Mouse (Mus musculus) midbrain, embryonic 12.5 days (tissue): ENCODE results near the gene Stag3. TPM values are rescaled to one million over a fixed set of nuclear protein-coding genes. Genes with fewer than 3 reads are reported as not detected.

Experiments used
- ATAC-seq: fragments of 200-750 bp; cut with Nextera tagmentation; 2 replicates; pipeline ENCODE4 v1.8.0; 2017; ENCODE audit warnings: low read depth, moderate TSS enrichment, moderate library complexity; ENCODE audit not compliant: low FRiP score
- H3K27ac ChIP-seq: fragments of 300-500 bp; sonication (generic); replicated peaks from 2 replicates; pipeline ENCODE4 v1.5.1; 2016; ENCODE audit warnings: mild to moderate bottlenecking
- H3K27me3 ChIP-seq: fragments of 300-500 bp; sonication (generic); 2 replicates; pipeline ENCODE4 v1.6.1; 2016; ENCODE audit warnings: mild to moderate bottlenecking
- H3K36me3 ChIP-seq: fragments of 300-500 bp; sonication (generic); 2 replicates; pipeline ENCODE4 v1.6.1; 2016
- H3K4me1 ChIP-seq: fragments of 300-500 bp; sonication (generic); 2 replicates; pipeline ENCODE4 v1.6.1; 2016
- H3K4me2 ChIP-seq: fragments of 300-500 bp; sonication (generic); replicated peaks from 2 replicates; pipeline ENCODE4 v1.6.1; 2016; ENCODE audit warnings: mild to moderate bottlenecking, moderate library complexity
- H3K4me3 ChIP-seq: fragments of 300-500 bp; sonication (generic); 2 replicates; pipeline ENCODE4 v1.5.1; 2016; ENCODE audit warnings: mild to moderate bottlenecking
- H3K9ac ChIP-seq: fragments of 300-500 bp; sonication (generic); replicated peaks from 2 replicates; pipeline ENCODE4 v1.6.1; 2016; ENCODE audit warnings: mild to moderate bottlenecking, moderate library complexity
- H3K9me3 ChIP-seq: fragments of 300-500 bp; sonication (generic); 2 replicates; pipeline ENCODE4 v1.6.1; 2016; ENCODE audit warnings: mild to moderate bottlenecking
- WGBS: fragments of 180-500 bp; shearing (Covaris S2); methylation state at CpG from one replicate; pipeline ENCODE4 v1.1.7; 2016; 5-methylcytosine and 5-hydroxymethylcytosine counted together
- polyA plus RNA-seq: library from polyadenylated mRNA; unstranded; fragments of >200 nt; fragmentation: Nextera tagmentation; extraction: Ambion mirVana; gene quantifications from 2 replicates; pipeline ENCODE4 v1.2.1, GENCODE M21; 2016

Gene Stag3
- polyA plus RNA-seq, 1 experiment from 2014 or later = 4.0 TPM

DNA sequence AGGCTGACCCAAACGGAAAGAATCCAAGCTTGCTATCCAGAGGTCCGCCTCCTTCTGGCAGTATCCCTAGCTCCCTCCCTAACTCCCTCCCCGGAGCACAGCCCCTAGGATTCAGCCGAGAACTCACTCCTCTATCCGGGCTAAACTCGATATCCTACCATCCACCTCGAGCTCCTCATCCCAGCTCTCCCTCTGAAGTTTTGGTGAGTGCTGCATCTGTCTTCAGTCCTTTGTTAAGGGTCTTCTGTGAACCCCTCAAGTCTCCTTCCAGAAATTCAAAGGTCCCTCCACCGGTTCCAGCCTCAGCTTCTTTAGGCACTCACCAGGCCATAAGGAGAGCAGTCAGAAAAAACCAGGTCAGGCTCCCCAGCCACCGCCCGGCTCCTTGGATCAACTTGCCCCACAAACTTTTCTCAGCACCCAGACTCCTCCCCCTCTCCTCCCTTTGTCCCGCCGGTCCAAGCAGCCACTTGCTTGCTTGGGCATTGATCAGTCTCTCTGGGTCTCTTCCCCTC lies 7.6 kb upstream of the Stag3 start, which contains the start of gene Gal3st4:
Gal3st4 (minus strand) TSS at position 432 of the 515 bp plus-strand sequence.
- Histone ChIP-seq H3K9me3 (no peaks in the 10 kb centered on the region), H3K36me3 (peaks cover 22% of the 10 kb centered on the region; the same call in 1 of the 2 replicates), H3K27ac (peak within 1 kb of the TSS; percentile 36), H3K4me3 (peak within 1 kb of the TSS; percentile 26), H3K27me3 (0 out of 2 replicates have a peak, but pooled peaks cover 12% of the 10 kb centered on the region), H3K9ac (peak within 1 kb of the TSS; percentile 34), H3K4me1 (peaks cover 54% of the 10 kb centered on the region), H3K4me2 (peak within 1 kb of the TSS; percentile 44)
- ATAC-seq = peak; percentile 44; the same call in 1 of the 2 replicates
- under 1% methylated on average over 12 of the region's 12 CpGs for WGBS

DNA sequence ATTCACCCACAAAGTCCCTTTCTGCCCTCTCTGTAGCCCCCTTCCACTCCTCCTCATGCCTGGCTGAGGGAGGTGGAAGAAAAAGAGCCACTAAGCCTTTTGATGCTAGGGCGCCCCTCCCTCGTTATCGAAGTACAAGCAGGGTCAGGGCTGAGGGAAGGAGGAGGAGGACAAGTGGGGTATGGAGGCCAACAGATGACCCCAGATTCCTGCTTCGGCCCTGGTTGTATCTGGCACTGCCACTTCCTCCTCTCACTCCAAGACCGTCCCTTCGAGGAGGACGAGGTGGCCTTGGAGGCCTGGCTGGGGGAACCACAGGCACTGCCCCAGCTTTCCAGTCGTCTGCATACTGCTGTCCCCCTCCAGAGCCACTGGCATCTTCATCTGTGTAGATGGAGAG lies 5.9 kb upstream of the Stag3 start:
- H3K9me3 ChIP-seq = no peaks in the 10 kb centered on the region
- peaks cover 70% of the 10 kb centered on the region for H3K4me1 ChIP-seq
- 52% methylated on average over 8 of the region's 8 CpGs for WGBS
- H3K36me3 ChIP-seq = peaks cover 28% of the 10 kb centered on the region; the same call in 1 of the 2 replicates
- no peak overlapping the region; the same call in 1 of the 2 replicates for H3K9ac ChIP-seq
- no peak overlapping the region for H3K27ac ChIP-seq
- no peak for ATAC-seq
- no peak overlapping the region for H3K4me3 ChIP-seq
- H3K27me3 ChIP-seq = 0 out of 2 replicates have a peak, but pooled peaks cover 12% of the 10 kb centered on the region
- no peak overlapping the region for H3K4me2 ChIP-seq

- 8% methylated on average over 41 of the region's 41 CpGs for WGBS
- no peak overlapping the region for H3K27ac ChIP-seq
- H3K9me3 ChIP-seq = no peaks in the 10 kb centered on the region
- H3K36me3 ChIP-seq = peaks cover 28% of the 10 kb centered on the region; the same call in 1 of the 2 replicates
- 0 out of 2 replicates have a peak, but pooled peaks cover 12% of the 10 kb centered on the region for H3K27me3 ChIP-seq
- H3K4me1 ChIP-seq = peaks cover 70% of the 10 kb centered on the region
- peak overlapping the region; percentile 65 for H3K9ac ChIP-seq
- peak overlapping the region; percentile 71 for H3K4me2 ChIP-seq
- peak overlapping the region; percentile 43 for H3K4me3 ChIP-seq
- no peak for ATAC-seq
Measured at GRCm38 (mm10) chr5:138275216-138276050, 4.6 kb upstream of the Stag3 start.

DNA sequence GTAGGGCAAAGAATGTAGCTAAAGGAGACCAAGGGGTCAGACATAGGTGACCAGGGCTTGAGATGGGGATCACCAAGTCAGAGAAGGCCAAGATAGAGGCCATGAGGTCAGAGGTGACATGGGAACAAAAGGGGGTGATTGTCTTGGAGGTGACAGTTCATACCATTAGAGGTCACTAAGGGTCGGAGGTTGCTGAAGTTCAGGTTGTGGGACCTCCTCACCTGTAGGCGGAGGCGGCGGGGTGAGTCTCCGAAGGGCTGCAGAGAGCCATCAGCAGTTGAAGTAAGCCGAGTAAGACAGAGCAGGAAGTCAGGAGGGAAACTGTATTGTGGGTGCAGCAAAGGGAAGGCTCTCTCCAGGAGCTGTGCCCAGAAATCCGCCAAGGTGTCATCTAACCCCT lies 2.0 kb upstream of the Stag3 start:
- ATAC-seq = no peak
- H3K9ac ChIP-seq = peak overlapping the region; percentile 94; the same call in 1 of the 2 replicates
- 92% methylated on average over 7 of the region's 7 CpGs for WGBS

GRCm38 (mm10) chr5:138280425-138280768 lies 357 bp downstream of the Stag3 start:
- H3K4me1 ChIP-seq = peaks cover 37% of the 10 kb centered on the region
- peaks cover 12% of the 10 kb centered on the region for H3K27me3 ChIP-seq
- no peak overlapping the region for H3K27ac ChIP-seq
- H3K36me3 ChIP-seq = peaks cover 19% of the 10 kb centered on the region; the same call in 1 of the 2 replicates
- no peak for ATAC-seq
- peak overlapping the region; percentile 80; the same call in 1 of the 2 replicates for H3K4me3 ChIP-seq
- 24% methylated on average over 26 of the region's 26 CpGs for whole genome bisulfite sequencing
- H3K9ac ChIP-seq = no peak overlapping the region
- H3K9me3 ChIP-seq = no peaks in the 10 kb centered on the region
- H3K4me2 ChIP-seq = peak overlapping the region; percentile 71

More for the DNA sequence above, 2.0 kb upstream of the Stag3 start:
- peaks cover 28% of the 10 kb centered on the region; the same call in 1 of the 2 replicates for H3K36me3 ChIP-seq
- no peak overlapping the region for H3K27ac ChIP-seq
- H3K4me1 ChIP-seq = peaks cover 59% of the 10 kb centered on the region
- H3K4me2 ChIP-seq = peak overlapping the region; percentile 71
- peak overlapping the region; percentile 80 for H3K4me3 ChIP-seq
- no peaks in the 10 kb centered on the region for H3K9me3 ChIP-seq
- H3K27me3 ChIP-seq = peaks cover 12% of the 10 kb centered on the region

GRCm38 (mm10) chr5:138280829-138281228 lies 789 bp downstream of the Stag3 start:
- no peak overlapping the region for H3K4me2 ChIP-seq
- ATAC-seq = no peak

DNA sequence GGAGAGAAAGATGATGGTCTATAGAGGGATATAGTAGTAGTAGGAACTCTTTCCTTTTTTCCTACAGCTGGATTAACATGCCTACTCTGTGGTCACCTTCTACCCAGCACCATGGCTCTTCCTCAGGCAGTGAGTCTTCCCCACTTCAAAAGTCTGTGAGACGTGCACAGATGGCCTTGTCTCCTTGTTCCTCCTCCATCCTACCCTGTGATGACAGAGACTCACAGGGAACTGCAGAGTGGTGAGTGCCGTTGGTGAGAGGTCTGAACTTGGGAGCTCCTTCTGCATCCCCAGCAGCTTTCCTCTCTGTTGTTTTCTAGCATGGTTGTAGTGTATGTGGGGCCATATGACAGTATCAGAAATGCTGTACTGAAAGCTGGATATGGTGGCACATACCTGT lies 1.8 kb downstream of the Stag3 start:
- H3K36me3 ChIP-seq = peaks cover 12% of the 10 kb centered on the region; the same call in 1 of the 2 replicates
- peaks cover 23% of the 10 kb centered on the region for H3K4me1 ChIP-seq
- no peaks in the 10 kb centered on the region for H3K9me3 ChIP-seq
- WGBS = 96% methylated on average over 2 of the region's 2 CpGs
- no peak overlapping the region for H3K4me3 ChIP-seq
- H3K27me3 ChIP-seq = peaks cover 12% of the 10 kb centered on the region
- no peak for ATAC-seq
- H3K9ac ChIP-seq = no peak overlapping the region
- no peak overlapping the region for H3K4me2 ChIP-seq
- no peak overlapping the region for H3K27ac ChIP-seq

More at GRCm38 (mm10) chr5:138280829-138281228, 789 bp downstream of the Stag3 start:
- H3K27me3 ChIP-seq = peaks cover 12% of the 10 kb centered on the region
- H3K9ac ChIP-seq = no peak overlapping the region
- WGBS = 91% methylated on average over 15 of the region's 15 CpGs
- no peak overlapping the region for H3K27ac ChIP-seq
- peaks cover 33% of the 10 kb centered on the region for H3K4me1 ChIP-seq
- H3K36me3 ChIP-seq = peaks cover 19% of the 10 kb centered on the region; the same call in 1 of the 2 replicates
- H3K9me3 ChIP-seq = no peaks in the 10 kb centered on the region
- H3K4me3 ChIP-seq = no peak overlapping the region

GRCm38 (mm10) chr5:138283540-138283939 lies 3.5 kb downstream of the Stag3 start:
- WGBS = 56% methylated on average over 1 of the region's 1 CpGs
- Histone ChIP-seq H3K4me3 (no peak overlapping the region), H3K9me3 (no peaks in the 10 kb centered on the region), H3K4me2 (no peak overlapping the region), H3K27ac (no peak overlapping the region), H3K9ac (no peak overlapping the region), H3K27me3 (peaks cover 12% of the 10 kb centered on the region), H3K4me1 (peaks cover 6% of the 10 kb centered on the region), H3K36me3 (no peaks in the 10 kb centered on the region)
- no peak for ATAC-seq

DNA sequence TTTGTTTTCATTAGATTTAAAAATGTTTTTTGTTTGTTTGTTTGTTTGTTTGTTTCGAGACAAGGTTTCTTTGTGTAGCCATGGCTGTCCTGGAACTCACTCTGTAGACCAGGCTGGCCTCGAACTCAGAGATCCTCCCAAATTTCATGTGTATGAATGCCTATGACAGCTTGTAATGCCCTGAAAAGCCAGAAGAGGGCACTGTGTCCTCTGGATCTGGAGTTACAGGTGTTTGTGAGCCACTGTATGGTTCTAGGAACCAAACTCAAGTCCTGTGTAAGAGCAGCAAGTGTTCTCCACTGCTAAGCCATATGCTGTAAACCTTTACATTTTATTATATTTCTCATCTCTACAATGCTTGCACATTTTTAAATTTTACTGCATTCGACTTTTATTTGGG lies 7.8 kb downstream of the Stag3 start:
- no peaks in the 10 kb centered on the region for H3K4me1 ChIP-seq
- WGBS = 72% methylated on average over 3 of the region's 3 CpGs
- no peaks in the 10 kb centered on the region for H3K27me3 ChIP-seq
- H3K9me3 ChIP-seq = no peaks in the 10 kb centered on the region
- no peak overlapping the region for H3K9ac ChIP-seq
- H3K4me2 ChIP-seq = no peak overlapping the region
- H3K4me3 ChIP-seq = no peak overlapping the region
- H3K36me3 ChIP-seq = no peaks in the 10 kb centered on the region
- ATAC-seq = no peak
- H3K27ac ChIP-seq = no peak overlapping the region

- H3K4me2 ChIP-seq = no peak overlapping the region
- no peaks in the 10 kb centered on the region for H3K36me3 ChIP-seq
- no peak for ATAC-seq
- no peaks in the 10 kb centered on the region for H3K9me3 ChIP-seq
- H3K27ac ChIP-seq = no peak overlapping the region
- no peak overlapping the region for H3K4me3 ChIP-seq
- H3K9ac ChIP-seq = no peak overlapping the region
- 83% methylated on average over 1 of the region's 1 CpGs for whole genome bisulfite sequencing
- no peaks in the 10 kb centered on the region for H3K27me3 ChIP-seq
- no peaks in the 10 kb centered on the region for H3K4me1 ChIP-seq
Measured at GRCm38 (mm10) chr5:138291638-138292037, 11.6 kb downstream of the Stag3 start.

- Histone ChIP-seq H3K4me3 (no peak overlapping the region), H3K9me3 (no peaks in the 10 kb centered on the region), H3K9ac (no peak overlapping the region), H3K4me2 (no peak overlapping the region), H3K27ac (no peak overlapping the region), H3K36me3 (no peaks in the 10 kb centered on the region), H3K27me3 (no peaks in the 10 kb centered on the region), H3K4me1 (no peaks in the 10 kb centered on the region)
- ATAC-seq = no peak
Measured at GRCm38 (mm10) chr5:138294158-138294557, 14.1 kb downstream of the Stag3 start.

DNA sequence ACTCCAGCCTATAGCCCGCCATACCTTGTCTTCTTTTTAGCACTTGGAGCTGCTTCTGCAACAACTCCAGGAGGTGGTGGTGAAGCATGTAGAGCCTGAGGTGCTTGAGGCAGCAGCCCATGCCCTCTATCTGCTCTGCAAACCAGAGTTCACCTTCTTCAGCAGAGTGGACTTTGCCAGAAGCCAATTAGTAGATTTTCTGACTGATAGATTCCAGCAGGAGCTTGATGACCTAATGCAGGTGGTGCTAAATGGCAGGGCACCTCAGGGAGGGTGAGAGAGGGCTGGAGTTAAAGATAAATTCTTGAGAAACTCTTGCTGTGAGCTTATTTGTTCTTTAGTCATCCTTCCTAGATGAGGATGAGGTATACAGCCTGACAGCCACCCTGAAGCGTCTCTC lies 19.6 kb downstream of the Stag3 start:
- Histone ChIP-seq H3K9ac (no peak overlapping the region), H3K4me3 (no peak overlapping the region), H3K36me3 (no peaks in the 10 kb centered on the region), H3K27me3 (no peaks in the 10 kb centered on the region), H3K9me3 (no peaks in the 10 kb centered on the region), H3K4me2 (no peak overlapping the region), H3K27ac (no peak overlapping the region), H3K4me1 (no peaks in the 10 kb centered on the region)
- ATAC-seq = no peak
- 80% methylated on average over 2 of the region's 2 CpGs for WGBS
